Comparison of ENCODE assay signal across 28 mouse cellular contexts in genomic region chr14:75711731-75712130, GRCm38 (mm10).
"Had no signal": no experiment of that assay in that cellular context is flagged by ENCODE, and none has a peak within 500 bp of the region (broad histone marks: within the 10 kb centered on the region; RNA-seq: fewer than 3 reads in every experiment).

No protein-coding gene starts in this region.

- H3K27me3 ChIP-seq: embryonic facial prominence, embryonic 12.5 days; embryonic facial prominence, embryonic 13.5 days; embryonic facial prominence, embryonic 15.5 days; forebrain, embryonic 12.5 days; forebrain, embryonic 13.5 days; forebrain, embryonic 15.5 days had no signal

- H3K9me3 ChIP-seq: embryonic facial prominence, embryonic 10.5 days; embryonic facial prominence, embryonic 12.5 days; embryonic facial prominence, embryonic 13.5 days; embryonic facial prominence, embryonic 15.5 days; forebrain, embryonic 10.5 days; forebrain, embryonic 12.5 days; forebrain, embryonic 13.5 days; forebrain, embryonic 15.5 days had no signal

- H3K9ac ChIP-seq: embryonic facial prominence, embryonic 12.5 days; embryonic facial prominence, embryonic 13.5 days; embryonic facial prominence, embryonic 15.5 days; forebrain, embryonic 12.5 days; forebrain, embryonic 13.5 days; forebrain, embryonic 15.5 days; forebrain, postnatal 0 days had no signal

- H3K4me2 ChIP-seq: embryonic facial prominence, embryonic 12.5 days; embryonic facial prominence, embryonic 13.5 days; embryonic facial prominence, embryonic 15.5 days; forebrain, embryonic 12.5 days; forebrain, embryonic 13.5 days; forebrain, embryonic 15.5 days had no signal

- H3K4me3 ChIP-seq: embryonic facial prominence, embryonic 10.5 days; embryonic facial prominence, embryonic 12.5 days; embryonic facial prominence, embryonic 13.5 days; embryonic facial prominence, embryonic 15.5 days; erythroblast, embryonic 14.5 days; forebrain, embryonic 10.5 days; forebrain, embryonic 12.5 days; forebrain, embryonic 13.5 days; forebrain, embryonic 15.5 days; gastrocnemius, adult 2 months; heart, adult 2 months had no signal

- H3K4me1 ChIP-seq: embryonic facial prominence, embryonic 10.5 days; embryonic facial prominence, embryonic 12.5 days; embryonic facial prominence, embryonic 13.5 days; embryonic facial prominence, embryonic 15.5 days; forebrain, embryonic 12.5 days; forebrain, embryonic 13.5 days; forebrain, embryonic 15.5 days had no signal

- ATAC-seq: forebrain, embryonic 13.5 days; forebrain, embryonic 14.5 days; forebrain, embryonic 16.5 days; forebrain, postnatal 0 days had no signal

- H3K27ac ChIP-seq: embryonic facial prominence, embryonic 10.5 days; embryonic facial prominence, embryonic 12.5 days; embryonic facial prominence, embryonic 13.5 days; embryonic facial prominence, embryonic 15.5 days; forebrain, embryonic 10.5 days; forebrain, embryonic 12.5 days; forebrain, embryonic 13.5 days; forebrain, embryonic 15.5 days; gastrocnemius, adult 2 months; heart, adult 2 months had no signal

- DNase-seq: cerebellum, adult 2 months; cerebellum, adult 8-10 months; cerebellum, adult 9-10 months; cerebellum, adult 9-11 months; cerebellum, postnatal 10 days; cerebellum, postnatal 14 days; cerebellum, postnatal 25 days; cerebellum, postnatal 36 days; embryo, embryonic 11 days; forebrain, postnatal 0 days; gastrocnemius, adult 2 months; gastrocnemius, postnatal 10 days; gastrocnemius, postnatal 14 days; gastrocnemius, postnatal 25 days; gastrocnemius, postnatal 36 days; heart, adult 18-20 months; heart, adult 2 months had no signal
